Mouse (Mus musculus) ovary, adult 18-20 months (tissue): ENCODE measurements at regions not wholly inside any gene's neighbourhood (a gene's known extent, or its start where the extent isn't known, plus 50 kb on each side); places are given as distances from the start of the nearest gene placed in this dataset.

ENCODE experiments used
- DNase-seq: peaks from one replicate; pipeline ENCODE4 v3.0.0; 2022; ENCODE audit warnings: low spot score, mixed read lengths

DNA sequence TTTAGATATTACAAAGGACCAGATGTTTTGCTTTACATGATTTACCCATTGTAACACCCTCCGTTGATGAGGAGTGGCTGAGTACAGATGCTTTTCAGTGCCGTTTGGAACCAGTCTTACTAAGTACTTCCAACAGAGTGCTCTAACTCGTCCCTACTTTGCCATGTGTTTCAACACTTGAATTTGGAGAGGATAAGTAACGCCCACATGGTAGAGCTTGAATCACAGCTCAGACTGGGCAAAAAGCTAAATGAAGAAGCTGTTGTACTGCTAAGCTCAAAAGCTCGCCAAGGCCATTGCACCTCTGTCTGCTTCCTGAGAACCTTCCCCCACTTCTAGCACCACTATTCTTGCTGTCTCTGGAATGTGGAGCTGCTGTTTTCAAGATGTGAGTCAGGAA is 471.1 kb downstream of the Nfib start:
- no peak for DNase-seq

DNA sequence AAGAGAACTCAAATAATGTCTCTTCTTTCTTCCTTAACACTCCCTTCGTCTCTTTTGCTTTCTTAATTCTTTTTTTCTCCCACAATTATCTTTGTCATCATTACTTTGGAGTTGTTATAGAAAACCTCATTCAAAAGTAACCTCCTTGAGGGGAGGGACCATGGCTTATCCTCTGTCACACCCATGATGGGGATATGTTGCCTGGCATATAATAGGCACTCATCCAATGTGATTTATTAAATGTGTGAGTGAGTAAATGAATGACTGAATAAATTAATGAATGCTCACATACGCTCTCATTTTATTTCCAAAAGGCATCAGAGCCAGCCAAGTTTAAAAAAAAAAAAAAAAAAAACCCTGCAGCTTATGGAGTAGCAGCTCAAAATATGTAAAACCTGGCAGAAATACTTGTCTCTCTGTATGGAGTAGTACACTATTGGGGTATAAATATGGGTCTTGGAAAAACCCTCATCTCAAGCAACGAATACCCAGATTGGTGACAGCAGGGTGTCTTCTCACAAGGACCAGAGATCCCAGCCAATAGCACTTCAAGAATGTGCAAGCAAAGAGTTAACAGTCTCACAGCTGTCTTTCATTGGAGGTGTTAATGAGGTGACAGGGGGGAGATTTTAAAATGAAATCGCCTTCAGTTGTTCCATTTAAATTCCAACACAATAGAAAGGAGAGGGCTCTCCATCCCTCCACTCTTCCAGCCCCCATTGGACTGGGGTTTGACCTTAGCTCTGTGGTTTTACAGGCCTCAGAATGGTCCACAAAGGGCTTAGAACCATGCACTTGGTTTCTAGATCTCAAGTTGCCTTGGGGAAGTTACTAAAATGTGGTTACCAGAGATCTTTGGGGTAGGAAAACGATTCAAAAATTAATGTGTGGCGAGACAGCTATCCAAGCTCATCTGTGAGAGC is 479.1 kb downstream of the Nfib start:
- DNase-seq = no peak

DNA sequence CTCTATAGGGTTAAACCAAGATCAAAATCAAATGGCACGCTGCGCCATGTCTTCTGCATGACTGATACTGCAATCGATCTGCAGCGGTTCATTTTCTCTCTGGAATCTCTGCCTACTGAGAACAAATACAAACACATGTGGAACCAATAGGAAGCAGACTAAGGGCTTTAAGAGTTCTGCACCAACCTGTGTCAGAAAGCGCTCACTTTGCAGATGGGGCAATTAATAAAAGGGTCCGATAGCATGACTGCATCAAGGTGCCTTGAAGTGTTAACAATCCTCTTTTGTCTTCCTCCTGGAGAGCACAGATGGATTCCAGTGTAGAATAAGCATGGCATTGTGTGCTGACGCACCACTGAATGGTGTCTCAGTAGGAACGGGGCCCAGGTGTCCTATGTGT is 484.8 kb downstream of the Nfib start:
- DNase-seq = no peak

DNA sequence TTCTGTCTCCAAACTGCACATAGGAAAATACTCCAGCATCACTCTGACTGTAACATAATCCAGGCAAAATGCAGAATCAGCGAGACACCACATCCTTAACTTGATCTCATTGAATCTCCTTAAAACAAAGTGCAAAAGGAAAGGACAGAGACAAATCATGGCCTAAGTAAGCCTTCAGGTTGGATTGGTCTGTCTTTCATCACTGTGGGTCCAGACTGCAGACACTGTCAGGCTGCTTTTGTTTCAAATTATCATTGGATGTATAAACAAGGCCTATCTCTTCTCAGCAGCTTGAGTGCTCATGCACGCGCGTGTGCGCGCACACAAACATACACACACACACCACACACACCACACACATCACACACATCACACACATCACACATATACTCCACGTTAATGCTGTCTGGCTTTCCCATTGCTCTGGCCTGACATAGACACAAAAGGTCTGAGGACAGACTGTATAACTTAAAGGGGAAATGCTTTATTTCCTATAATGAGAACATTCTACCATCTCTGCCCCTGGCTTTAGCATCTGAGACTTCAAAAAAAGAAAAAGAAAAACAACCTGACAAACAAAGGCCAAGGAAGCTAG is 485.3 kb downstream of the Nfib start:
- no peak for DNase-seq

DNA sequence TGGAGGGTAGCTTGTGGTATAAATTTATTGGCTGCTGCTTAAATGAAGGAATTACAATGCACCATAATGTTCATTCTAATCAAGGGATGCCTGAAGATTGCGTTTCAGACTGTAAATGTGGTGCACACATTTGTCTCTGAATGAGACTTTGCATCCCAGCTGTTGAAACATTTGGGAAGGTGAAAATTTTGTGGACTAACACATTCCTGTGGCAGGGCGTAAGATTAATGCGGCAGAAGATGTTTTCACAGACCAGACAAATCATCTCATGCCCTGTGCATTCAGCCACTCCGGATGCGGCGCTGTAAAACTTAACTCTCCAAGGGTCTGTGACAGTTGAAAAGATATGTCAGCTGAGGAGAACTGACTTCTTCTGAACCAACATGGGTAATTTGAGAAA is 486.9 kb downstream of the Nfib start:
- no peak for DNase-seq

DNA sequence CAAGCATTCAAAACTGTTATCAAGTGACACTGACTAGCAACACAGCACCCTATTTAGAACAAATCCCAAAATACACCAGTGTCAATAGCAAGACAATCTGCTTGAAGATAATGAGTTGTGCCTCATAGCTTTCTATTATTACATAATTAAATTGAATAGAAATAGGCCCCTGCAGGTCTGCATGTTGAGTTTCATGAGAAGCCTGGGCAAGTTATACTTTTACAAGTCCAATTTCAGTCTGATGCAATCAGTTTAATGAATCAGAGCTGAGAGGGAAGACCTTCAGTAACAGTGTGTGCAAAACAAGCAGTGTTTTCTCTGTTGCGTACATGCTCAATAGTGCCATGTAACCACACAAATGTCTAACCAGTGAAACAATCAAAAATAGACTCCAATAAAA is 498.5 kb downstream of the Nfib start:
- DNase-seq = no peak

DNA sequence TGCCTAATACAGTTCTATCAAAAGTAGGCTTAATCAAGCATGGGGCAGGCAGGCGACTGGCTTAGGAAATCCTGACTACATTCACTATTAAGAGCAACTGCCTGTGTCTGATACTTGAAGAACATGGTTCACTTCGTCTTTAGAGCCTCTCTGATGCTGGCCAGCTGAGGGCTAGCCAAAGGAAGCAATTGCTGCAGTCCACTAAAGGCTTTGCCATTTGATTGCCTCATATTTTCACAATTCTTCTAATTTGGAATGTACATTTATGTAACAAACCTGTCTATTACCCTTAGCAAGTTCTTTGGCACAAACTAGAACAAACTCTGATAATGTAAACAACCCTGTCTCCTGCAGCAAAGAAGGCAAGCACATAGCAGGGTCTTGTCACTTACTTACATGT is 505.2 kb downstream of the Nfib start:
- DNase-seq = no peak

DNA sequence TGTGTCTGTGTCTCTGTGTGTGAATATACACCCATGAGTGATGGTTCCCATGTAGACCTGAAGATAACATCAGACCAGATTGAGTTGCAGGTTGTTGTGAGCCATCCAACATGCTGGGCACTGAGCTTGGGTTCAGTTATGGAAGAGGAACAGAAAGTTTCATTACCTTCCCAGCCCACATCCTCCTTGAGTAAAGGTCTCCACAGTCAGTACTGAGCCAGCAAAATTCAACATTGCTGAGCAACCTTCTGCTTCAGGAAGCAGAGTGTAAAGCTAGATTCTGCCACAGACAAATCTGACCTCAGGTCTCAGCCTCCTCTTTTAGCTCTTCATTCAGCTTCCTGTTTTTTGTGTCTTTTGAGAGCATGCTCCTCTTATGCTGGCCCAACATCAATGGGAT is 506.4 kb downstream of the Nfib start:
- DNase-seq = no peak

DNA sequence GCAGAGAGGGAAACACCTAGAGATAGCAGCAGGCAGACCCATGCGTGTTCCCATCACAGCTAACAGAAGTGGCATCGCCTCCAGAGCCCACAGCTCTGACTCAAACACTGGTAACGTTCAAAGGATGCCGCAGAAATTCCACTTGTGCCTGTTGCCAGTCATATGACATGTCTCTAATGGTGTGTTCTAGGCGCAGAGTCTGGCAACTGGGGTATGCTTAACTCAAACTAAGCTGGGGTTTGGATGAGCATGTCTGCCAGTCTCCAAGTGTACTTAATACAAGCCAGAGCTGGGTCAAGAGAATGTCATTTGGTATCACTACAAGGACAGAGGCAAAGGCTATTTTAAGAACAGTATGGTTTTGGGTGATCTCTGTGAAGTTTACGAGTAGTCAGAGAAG is 507.9 kb downstream of the Nfib start:
- no peak for DNase-seq

DNA sequence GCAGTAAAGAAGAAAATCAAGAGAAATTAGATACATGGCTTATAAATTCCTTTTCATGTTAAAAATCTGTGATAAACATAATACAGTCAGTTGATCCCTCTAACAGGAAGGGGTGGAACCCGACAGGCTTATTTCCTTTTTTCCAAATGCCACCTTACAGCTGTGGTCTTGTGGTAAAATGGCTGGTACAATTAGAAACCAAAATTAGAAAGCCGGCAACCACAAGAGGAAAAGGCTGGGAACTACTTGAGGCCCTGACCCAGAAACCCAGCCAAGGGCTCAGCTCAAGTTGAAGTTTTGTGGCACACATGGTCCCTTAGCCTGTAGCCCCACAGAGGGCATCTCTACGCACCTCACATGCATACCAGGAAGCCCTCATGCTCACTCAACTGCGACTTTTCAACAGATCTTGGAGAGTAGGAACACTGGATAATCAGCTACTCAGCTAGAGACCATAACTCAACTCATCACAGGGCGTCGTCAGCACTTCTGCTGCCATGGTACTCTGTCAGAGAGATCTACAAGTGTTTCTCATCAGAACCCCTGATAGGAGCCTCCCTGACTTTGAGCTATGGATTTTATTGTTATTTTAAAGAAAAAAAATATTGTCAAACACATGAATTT is 509.4 kb downstream of the Nfib start:
- DNase-seq = no peak

DNA sequence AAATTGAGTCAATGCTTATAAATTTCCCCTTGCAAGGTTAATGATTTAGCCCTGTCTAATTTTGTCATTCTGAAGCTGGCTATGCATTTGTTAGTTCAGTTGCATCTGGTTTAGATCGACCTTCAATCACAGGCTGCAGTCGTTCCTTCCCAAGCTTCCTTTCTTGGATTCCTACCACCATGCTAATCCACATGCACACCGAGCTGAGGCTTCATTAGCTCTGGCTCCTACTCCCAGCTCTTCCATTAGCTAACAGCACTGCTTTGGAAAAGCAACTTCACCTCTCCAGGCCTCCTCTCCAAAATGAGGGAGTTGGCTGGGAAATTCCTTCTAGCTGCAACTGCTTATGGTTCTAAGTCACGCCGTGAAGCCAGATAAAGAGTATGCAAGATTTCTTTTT is 511.6 kb downstream of the Nfib start:
- DNase-seq = no peak

DNA sequence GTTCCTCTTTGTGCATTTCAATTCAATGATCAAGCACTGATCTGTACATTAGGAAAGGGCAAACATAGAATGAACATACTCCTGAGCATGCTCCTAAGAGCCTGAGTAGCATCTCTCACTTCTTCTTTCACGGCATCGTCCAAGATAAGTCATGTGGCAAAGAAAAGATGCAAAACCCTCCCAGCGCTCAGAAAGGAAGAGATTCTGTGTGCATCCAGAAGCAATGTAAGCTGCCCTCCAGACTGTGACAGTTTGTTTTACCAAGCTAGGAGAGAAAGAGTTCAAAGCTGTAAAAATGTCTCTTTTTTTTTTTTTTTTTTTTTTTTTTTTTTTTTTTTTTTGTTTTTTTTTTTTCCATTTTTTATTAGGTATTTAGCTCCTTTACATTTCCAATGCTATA is 518.7 kb downstream of the Nfib start:
- no peak for DNase-seq

DNA sequence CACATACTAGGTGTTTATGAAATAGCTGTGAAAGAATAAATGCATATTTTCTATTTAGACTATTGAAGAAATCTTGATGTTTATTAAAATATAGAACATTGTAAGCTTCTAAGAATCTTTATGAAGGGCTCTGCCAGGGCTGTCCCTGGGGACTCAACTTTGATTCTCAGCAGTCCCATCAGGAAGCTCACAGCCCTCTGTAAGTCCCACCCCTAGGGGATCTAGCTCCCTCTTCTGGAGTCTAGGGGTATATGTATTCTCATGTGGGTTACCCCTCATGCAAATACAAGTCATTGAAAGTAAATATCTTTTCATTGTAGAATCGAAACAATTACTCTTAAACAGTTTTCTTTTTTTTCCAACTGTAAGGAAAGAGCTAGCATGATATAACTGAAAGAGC is 521.6 kb downstream of the Nfib start:
- DNase-seq = no peak

DNA sequence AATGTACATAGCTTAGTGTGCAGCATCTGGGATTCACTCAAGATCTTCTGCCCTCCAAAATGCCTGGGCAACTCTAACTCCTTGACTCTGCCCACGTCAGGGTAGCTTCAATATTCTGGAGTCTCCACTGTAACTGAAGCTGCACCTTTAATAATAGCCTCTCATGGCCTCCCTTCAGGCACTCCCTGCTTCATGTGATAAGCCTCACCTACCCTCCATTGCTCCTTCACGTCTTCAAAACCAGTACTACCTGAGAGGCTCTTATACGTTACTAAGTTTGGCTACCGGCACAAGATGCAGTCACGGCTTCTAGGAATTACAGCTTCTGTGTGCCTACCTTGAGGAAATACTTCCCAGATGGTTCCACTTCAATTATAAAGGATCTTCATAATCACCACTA is 527.4 kb downstream of the Nfib start:
- no peak for DNase-seq

DNA sequence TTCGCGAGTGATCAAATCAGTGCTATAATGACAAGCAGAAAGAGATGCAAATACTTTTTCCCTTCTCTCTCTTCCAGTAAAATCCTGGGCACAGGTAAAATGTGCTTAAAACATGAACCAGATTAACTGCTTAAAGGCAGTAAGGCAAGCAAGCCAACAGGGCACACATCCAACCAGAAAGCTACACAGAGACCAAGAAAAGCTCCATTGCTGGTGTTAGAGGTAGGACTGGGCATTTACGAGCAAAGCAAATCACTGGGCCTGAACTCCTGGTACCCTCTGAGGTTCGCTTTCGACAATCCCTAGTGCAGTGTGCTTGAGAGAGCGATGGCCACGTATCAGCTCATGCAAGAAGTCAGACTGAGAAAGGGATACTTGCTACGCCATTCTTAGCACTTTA is 528.8 kb downstream of the Nfib start:
- no peak for DNase-seq

DNA sequence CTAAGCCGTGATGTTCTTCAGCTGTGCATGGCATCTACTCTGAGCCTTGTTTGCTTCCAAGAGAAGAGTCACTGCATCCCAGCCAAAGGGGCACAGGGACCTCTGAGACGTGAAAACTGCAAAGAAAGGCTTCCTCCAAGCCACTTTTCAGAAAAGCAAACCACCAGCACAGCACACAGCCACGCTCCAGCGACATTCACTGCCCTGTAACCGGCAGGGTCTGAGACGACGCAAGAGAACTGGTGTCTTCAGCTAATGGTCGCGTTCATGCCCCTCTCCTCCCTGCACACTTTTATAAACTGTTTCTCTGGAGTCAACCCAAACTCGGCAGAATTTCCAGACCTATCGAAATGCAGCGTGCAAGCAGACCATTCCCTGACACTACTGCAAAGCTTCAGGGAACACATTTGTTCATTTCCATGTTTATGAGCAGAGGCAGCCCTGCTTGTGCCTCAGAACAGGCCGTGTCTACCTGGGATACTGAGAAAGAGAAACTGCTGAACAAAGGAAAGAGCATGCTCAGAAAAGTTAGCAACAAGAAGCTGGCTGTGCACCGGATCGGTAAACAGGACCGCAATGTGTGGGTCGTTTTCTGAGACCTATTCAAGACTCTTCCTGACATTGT is 532.0 kb downstream of the Nfib start:
- DNase-seq = no peak

DNA sequence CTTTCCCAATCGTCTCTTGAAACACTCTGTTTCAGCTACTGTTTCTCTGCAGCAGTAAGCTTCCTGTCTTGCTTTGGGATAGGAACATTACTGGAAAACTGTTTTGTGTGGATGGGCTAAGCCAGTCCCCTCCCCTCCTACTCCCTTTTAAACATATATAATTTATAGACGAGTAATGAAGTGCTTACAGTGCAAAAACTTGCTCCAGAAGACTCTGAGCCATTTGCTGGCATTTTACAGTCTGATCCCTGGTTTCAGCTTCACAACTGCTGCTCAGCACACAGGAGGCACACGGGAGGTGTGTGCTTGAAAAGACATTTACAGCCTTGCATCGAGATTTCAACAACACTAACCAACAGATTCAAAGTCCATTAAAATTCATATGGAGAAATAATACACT is 534.6 kb downstream of the Nfib start:
- DNase-seq = no peak

DNA sequence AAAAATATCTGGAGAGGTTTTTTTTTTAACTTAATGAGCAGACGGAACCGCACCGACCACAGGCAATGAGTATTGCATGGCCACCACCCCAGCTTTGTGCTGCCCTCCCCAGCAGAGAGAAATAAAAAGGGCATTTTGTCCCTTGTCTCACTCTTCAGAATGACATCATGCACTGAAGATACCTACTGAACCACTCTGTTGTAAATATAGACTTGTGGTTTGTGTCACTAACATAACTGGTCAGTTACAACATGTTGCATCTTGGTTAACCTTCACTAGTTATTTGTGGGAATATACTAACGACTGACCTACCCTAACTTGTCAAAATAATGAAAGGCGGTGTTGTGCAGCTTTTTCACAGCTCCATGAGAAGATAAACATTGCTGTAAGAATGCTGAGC is 537.5 kb downstream of the Nfib start:
- no peak for DNase-seq

DNA sequence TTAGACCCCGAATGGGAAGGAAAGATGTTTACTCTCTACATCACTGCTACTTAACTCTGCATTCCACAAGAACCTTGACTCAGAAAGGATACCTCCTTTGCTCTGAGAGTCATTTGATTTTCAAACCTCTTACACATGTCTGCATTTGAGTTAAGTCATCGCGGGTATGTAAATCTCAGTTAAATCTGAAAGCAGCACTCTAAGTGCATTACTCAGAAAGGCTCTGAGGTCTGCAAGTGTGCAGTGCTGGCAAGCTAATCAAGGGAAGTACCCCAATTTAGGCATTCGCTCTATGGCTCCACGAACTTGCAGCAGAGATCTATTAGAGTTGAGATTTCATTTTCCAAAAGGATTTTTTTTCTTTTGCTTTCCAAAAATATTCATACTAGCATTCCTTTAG is 538.2 kb downstream of the Nfib start:
- DNase-seq = no peak

DNA sequence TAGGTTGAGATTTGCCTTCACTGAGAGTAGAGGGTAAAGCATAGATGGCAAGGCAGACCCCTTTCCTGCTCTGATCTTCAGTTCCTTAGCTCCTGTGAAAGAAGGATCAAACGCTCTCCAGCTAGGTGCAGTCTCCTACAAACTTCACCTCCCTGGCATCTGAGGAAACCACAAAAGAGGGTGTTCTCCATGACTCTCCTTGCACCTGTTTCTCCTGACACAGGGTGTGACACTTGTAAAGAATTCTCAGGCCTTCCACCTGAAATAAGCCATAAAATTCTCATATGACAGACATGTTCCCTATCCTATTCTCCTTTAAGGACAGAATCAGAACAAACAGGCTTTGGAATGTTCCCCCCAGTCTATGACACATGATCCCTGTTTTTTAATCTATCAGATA is 538.7 kb downstream of the Nfib start:
- no peak for DNase-seq

DNA sequence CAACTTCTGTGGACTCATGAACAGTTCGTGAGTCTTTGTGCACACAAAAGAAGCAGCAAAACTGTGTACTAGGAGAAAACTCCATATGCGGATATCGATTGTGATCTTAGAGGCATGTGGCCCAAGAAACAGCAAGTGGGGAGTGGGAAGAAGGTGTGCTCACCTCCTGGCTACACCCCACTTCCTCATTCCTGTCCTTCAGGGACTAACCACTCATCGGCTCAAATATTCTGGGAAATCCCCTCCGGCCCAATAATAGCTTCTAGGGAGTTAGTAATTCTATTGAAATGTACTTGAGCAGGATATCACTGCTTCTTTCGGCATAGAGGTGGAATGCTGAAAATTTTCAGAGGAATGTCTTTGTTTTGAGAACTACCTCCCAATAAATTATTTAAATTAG is 539.5 kb downstream of the Nfib start:
- no peak for DNase-seq

DNA sequence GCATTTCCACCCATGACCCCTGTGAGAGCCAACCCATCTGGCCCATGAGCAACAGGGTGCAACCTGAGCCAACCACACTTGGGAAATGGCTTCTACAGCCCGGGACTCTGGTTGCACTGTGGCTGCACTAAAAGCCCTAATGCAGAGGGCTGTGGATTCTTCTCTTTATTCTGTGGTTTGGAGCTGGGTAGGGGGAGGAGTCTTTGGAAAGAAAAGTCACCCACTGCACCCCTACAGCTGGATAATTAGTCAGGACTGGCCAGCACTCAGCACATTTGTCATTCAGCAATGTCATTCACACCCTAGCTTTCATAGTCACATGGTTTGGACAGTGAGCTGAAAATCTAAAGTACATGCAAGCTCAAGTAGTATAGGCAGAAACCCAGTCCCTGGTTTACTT is 541.5 kb downstream of the Nfib start:
- DNase-seq = no peak

DNA sequence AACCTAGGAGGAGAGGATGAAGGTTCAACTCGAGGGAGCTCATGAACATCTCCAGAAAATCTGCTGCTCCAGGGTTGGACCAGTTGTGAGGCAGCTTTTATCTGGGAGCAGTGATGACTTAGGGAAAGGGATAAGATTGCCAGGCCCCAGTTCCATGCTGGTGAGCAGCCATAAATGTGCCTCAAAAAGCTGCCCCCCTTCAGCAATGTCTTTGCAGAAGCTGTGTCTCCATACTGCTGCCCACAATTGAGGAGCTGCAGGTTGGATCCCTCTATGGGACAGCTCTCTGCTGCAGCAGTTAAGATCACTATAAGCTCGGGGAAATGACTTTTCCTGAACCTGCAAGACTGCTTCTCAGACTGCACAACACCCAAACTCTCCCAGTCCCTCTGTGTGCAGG is 543.7 kb downstream of the Nfib start:
- DNase-seq = no peak
